Mouse (Mus musculus) heart, postnatal 14 days (tissue): Measurements from ENCODE around the gene Fam19a5. TPM values are rescaled to one million over a fixed set of nuclear protein-coding genes. Genes with fewer than 3 reads are reported as not detected.
A peak's percentile ranks its signal among the peaks of the same experiment; 100 is the strongest.

ENCODE experiments used
- DNase-seq, 2 experiments: peaks; one replicate each; pipeline ENCODE4 v3.0.0; 2021 to 2022
- intact Hi-C: fragments of 180-260 bp; cut with DNase I; formaldehyde crosslinking; loops from one replicate; pipeline ENCODE4 v1.15.1; 2025
- total RNA-seq, 2 experiments: library from RNA; stranded (reverse); gene quantifications; 2 replicates each; pipeline ENCODE4 v1.2.3; 2021

The Fam19a5 gene
- total RNA-seq, 2 experiments from 2014 or later = 1.5 to 1.6 TPM

DNA sequence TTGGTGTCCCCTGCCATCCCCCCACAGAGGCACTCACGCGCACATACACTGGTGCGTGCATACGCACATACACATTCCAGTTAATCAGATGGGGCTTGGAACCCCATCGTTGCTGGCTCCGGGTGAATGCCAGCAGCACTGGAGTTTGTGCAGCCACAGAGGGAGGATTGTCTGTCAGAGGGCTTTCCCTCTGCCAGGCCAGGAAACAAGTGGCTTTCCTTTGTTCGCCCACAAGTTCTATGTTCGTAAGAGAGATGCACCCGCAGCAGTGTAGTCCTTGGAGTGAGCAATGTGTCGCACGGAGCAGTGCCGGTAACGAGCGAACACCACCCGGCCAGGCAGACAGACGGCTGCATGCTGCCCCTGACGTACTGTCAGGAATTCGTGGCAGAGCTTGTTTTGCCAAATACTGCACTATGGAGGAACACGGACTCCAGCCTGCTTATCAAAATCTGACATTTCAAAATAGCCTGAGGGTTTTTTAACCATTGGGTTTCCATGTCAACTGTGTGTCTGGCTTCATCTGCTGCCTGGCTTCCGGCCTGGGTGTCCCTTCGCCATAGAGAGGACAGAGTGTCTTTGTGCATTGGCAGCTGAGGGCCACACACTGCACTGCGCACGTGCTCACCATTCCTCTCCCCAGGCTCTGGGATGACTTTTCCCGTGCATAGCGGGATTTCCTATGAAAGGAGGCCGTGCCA is 40.0 kb downstream of the Fam19a5 start:
- intact Hi-C loops = no loop called here

GRCm38 (mm10) chr15:87590975-87591374 is 46.9 kb downstream of the Fam19a5 start:
- no peak for DNase-seq

More for the DNA sequence above, 40.0 kb downstream of the Fam19a5 start:
- DNase-seq = no peak

GRCm38 (mm10) chr15:87596731-87597130 is 52.6 kb downstream of the Fam19a5 start:
- no peak for DNase-seq
- intact Hi-C loops = no loop called here

More at GRCm38 (mm10) chr15:87590975-87591374, 46.9 kb downstream of the Fam19a5 start:
- intact Hi-C loops = no loop called here

- intact Hi-C loops = no loop called here
- DNase-seq = no peak
Measured at GRCm38 (mm10) chr15:87597149-87597548, 53.0 kb downstream of the Fam19a5 start.

- DNase-seq = no peak
- intact Hi-C loops = no loop called here
Measured at GRCm38 (mm10) chr15:87597766-87598165, 53.7 kb downstream of the Fam19a5 start.

GRCm38 (mm10) chr15:87598636-87599035 is 54.5 kb downstream of the Fam19a5 start:
- intact Hi-C loops = no loop called here
- DNase-seq = no peak

- DNase-seq = no peak
- intact Hi-C loops = no loop called here
Measured at GRCm38 (mm10) chr15:87603316-87603715, 59.2 kb downstream of the Fam19a5 start.

DNA sequence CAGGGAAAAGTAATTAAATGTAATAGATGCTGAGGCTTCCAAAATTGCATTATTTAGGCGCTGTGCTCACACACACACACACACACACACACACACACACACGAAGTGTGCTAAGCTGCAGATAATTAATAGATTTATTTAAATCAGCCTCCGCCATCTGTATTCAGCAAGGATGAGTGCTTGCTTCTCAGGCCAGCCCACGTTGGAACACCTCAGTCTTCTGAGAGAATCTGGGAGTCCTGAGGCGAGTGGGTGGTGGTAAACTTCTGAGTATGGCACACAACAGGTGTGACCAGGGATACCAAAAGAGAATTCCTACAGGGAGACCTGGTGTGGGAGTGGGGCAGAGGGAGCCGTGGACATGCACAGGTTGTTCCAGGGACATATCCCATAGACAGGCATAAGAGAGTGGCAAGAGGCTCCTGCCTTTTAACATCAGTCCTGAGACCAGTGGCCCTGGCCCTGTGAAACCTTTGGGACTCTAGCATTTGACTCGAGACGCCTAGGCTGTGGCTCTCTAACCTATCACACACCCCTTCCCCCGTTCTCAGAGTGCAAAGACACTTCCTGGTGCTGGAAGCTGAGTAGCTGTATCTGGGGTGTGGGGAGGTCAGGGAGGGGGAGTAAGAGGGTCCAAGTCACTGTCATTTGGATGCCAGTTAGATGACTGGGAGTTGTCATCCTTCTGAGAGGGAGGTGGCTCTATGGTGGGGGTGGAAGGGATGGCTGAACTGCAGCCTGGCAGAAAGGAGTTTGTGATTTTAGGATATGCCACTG is 61.6 kb downstream of the Fam19a5 start:
- DNase-seq = no peak
- intact Hi-C loops = no loop called here

GRCm38 (mm10) chr15:87606702-87607101 is 62.6 kb downstream of the Fam19a5 start:
- no peak for DNase-seq
- intact Hi-C loops = no loop called here

- intact Hi-C loops = no loop called here
- DNase-seq = no peak
Measured at GRCm38 (mm10) chr15:87609236-87609635, 65.1 kb downstream of the Fam19a5 start.

DNA sequence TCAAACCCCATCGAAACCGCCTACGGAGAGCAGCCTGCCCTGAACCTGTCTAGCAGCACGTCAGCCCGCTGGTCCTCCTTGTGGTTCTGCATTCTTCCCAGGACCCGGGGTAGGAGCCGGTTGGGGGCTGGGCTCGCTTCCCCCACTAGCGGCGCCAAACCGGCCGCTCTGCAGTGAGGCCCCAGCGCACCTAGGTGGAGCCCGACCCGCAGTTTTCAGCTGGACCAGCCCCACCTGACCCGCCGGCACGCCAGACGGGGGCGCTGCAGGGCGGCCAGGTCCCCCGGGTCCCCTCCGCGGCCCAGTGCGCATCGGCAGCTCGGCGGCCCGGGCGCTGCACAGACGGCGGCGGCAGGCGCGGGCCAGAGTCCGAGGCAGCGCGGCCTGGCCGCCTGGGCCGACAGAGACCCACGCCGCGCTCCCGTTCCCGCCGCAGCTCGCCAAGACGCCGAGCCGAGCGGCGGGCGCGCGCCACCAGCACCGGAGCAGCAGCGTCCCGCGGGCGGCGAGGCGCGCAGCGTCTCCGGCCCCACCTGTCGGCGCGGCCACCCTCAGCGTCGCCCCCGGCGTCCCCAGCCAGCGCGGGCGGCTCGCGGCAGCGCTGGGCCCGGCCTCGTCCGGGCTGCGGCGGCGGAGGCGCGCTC is 80.0 kb downstream of the Fam19a5 start:
- intact Hi-C loops = loop anchor here (10.0 kb wide), 1 partner anchor 931 kb away; no protein-coding TSS in a partner anchor
- peak; percentile 84 to 87 for DNase-seq

DNA sequence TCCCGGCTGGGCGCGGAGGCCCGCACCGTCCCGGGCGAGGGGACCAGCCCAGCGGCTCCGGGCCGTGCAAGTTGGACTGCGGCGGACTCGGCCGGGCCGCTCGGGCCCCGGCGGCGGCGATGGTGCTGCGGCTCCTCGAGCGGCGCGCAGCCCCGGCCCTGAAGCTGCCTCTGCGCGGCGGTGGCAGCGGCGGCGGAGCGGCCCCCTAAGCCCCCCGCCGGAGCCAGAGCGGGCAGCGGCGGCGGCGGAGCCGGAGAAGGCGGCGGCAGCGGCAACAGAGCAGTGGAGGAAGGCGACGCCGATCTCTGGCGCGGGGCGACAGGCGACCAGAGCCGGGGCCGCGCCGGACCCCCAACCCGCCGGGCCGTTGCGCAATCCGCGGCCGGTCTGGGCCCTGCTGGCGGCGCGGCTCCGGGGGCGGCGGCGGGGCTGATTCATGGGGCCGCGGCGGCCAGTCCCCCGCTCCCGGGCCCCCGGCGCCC is 80.6 kb downstream of the Fam19a5 start:
- intact Hi-C loops = loop anchor here (1.0 to 10.0 kb wide), 3 partner anchors 624 to 1028 kb away; no protein-coding TSS in a partner anchor
- peak; percentile 3 to 20 for DNase-seq

GRCm38 (mm10) chr15:87625236-87626023 is 81.3 kb downstream of the Fam19a5 start:
- intact Hi-C loops = loop anchor here (1.0 to 10.0 kb wide), 3 partner anchors 623 to 1027 kb away; no protein-coding TSS in a partner anchor

GRCm38 (mm10) chr15:87635272-87635671 is 91.2 kb downstream of the Fam19a5 start:
- intact Hi-C loops = no loop called here
- no peak for DNase-seq

More at GRCm38 (mm10) chr15:87625236-87626023, 81.3 kb downstream of the Fam19a5 start:
- peak; percentile 79 to 86 for DNase-seq

GRCm38 (mm10) chr15:87636407-87636806 is 92.3 kb downstream of the Fam19a5 start:
- no peak for DNase-seq
- intact Hi-C loops = no loop called here

GRCm38 (mm10) chr15:87637234-87637633 is 93.1 kb downstream of the Fam19a5 start:
- intact Hi-C loops = no loop called here
- no peak for DNase-seq

GRCm38 (mm10) chr15:87638270-87638669 is 94.2 kb downstream of the Fam19a5 start:
- intact Hi-C loops = no loop called here
- DNase-seq = no peak

GRCm38 (mm10) chr15:87646313-87647061 is 102.4 kb downstream of the Fam19a5 start:
- intact Hi-C loops = no loop called here
- no peak for DNase-seq

- DNase-seq = no peak
- intact Hi-C loops = no loop called here
Measured at GRCm38 (mm10) chr15:87649651-87650050, 105.6 kb downstream of the Fam19a5 start.
